Mouse (Mus musculus) embryo, embryonic 10.5 days (tissue): ENCODE measurements around the gene Gnaq.
"Not testable (repeated sequence)": the region's sequence is repeated elsewhere in the genome, so short reads cannot be mapped to it uniquely, and the experiment has no call there.

Experiments used
- DNase-seq: peaks from one replicate; pipeline ENCODE4 v3.0.0-alpha.2; 2015; ENCODE audit warnings: low spot score

Gnaq gene

GRCm38 (mm10) chr19:16147446-16147845 lies 14.8 kb downstream of the Gnaq start:
- DNase-seq, result no peak

GRCm38 (mm10) chr19:16149094-16149493 lies 16.5 kb downstream of the Gnaq start:
- DNase-seq, result no peak

GRCm38 (mm10) chr19:16150328-16150727 lies 17.7 kb downstream of the Gnaq start:
- no peak for DNase-seq

GRCm38 (mm10) chr19:16153851-16154250 lies 21.2 kb downstream of the Gnaq start:
- DNase-seq, result no peak

- no peak for DNase-seq
Measured at GRCm38 (mm10) chr19:16154480-16154879, 21.8 kb downstream of the Gnaq start.

- DNase-seq, result no peak
Measured at GRCm38 (mm10) chr19:16157120-16157519, 24.5 kb downstream of the Gnaq start.

- no peak for DNase-seq
Measured at GRCm38 (mm10) chr19:16160759-16161158, 28.1 kb downstream of the Gnaq start.

GRCm38 (mm10) chr19:16161222-16161621 lies 28.6 kb downstream of the Gnaq start:
- no peak for DNase-seq

GRCm38 (mm10) chr19:16164396-16164795 lies 31.8 kb downstream of the Gnaq start:
- DNase-seq, result not testable (repeated sequence)

GRCm38 (mm10) chr19:16167185-16167584 lies 34.6 kb downstream of the Gnaq start:
- DNase-seq, result no peak

GRCm38 (mm10) chr19:16168192-16168591 lies 35.6 kb downstream of the Gnaq start:
- peak; percentile 78 for DNase-seq

- DNase-seq, result peak; percentile 38
Measured at GRCm38 (mm10) chr19:16168653-16169198, 36.1 kb downstream of the Gnaq start.

- no peak for DNase-seq
Measured at GRCm38 (mm10) chr19:16170724-16171123, 38.1 kb downstream of the Gnaq start.

- no peak for DNase-seq
Measured at GRCm38 (mm10) chr19:16173721-16174120, 41.1 kb downstream of the Gnaq start.

- DNase-seq, result no peak
Measured at GRCm38 (mm10) chr19:16176426-16176825, 43.8 kb downstream of the Gnaq start.

- no peak for DNase-seq
Measured at GRCm38 (mm10) chr19:16177139-16177727, 44.6 kb downstream of the Gnaq start.

GRCm38 (mm10) chr19:16181258-16181657 lies 48.6 kb downstream of the Gnaq start:
- no peak for DNase-seq

GRCm38 (mm10) chr19:16181852-16182475 lies 49.3 kb downstream of the Gnaq start:
- DNase-seq, result no peak

GRCm38 (mm10) chr19:16183592-16184365 lies 51.1 kb downstream of the Gnaq start:
- no peak for DNase-seq

GRCm38 (mm10) chr19:16186984-16187383 lies 54.4 kb downstream of the Gnaq start:
- no peak for DNase-seq

GRCm38 (mm10) chr19:16187952-16188351 lies 55.3 kb downstream of the Gnaq start:
- no peak for DNase-seq

GRCm38 (mm10) chr19:16189066-16189765 lies 56.6 kb downstream of the Gnaq start:
- no peak for DNase-seq
